Mouse (Mus musculus): ENCODE measurements around the gene Tbc1d19.

GRCm38 (mm10) chr5:53871665-53872312 is 62.4 kb downstream of the Tbc1d19 start:
- TF ChIP-seq CTCF (IDR thresholded peaks at IDR 0.05; ENCODE audit: borderline replicate concordance, extremely low read depth, insufficient read depth, insufficient read length), result peak; percentile 88
- no peak for TF ChIP-seq POLR2A (IDR thresholded peaks at IDR 0.05; ENCODE audit: borderline replicate concordance, extremely low read depth, insufficient read depth, insufficient read length, poor library complexity, severe bottlenecking)
